Mouse (Mus musculus): ENCODE results near the gene Dglucy.

- TF ChIP-seq CTCF (IDR thresholded peaks at IDR 0.05; ENCODE audit: borderline replicate concordance, insufficient read depth, low read length) (no peak), POLR2A (IDR thresholded peaks at IDR 0.05; ENCODE audit: low read depth, low read length) (no peak)
Measured at GRCm38 (mm10) chr12:100873612-100874011, 94.8 kb downstream of the Dglucy start.
